Mouse (Mus musculus) kidney, embryonic 16.5 days (tissue): ENCODE measurements around the gene Ece1. TPM values are rescaled to one million over a fixed set of nuclear protein-coding genes. Genes with fewer than 3 reads are reported as not detected.

Experiments
- ATAC-seq: fragments of 200-750 bp; cut with Nextera tagmentation; 2 replicates; pipeline ENCODE4 v1.8.0; 2017; ENCODE audit warnings: moderate TSS enrichment; ENCODE audit not compliant: low FRiP score, low TSS enrichment
- H3K27ac ChIP-seq: fragments of 300-500 bp; sonication (generic); 2 replicates; pipeline ENCODE4 v1.5.1; 2014; ENCODE audit warnings: low read length
- H3K27me3 ChIP-seq: fragments of 300-500 bp; sonication (generic); 2 replicates; pipeline ENCODE4 v1.6.1; 2014; ENCODE audit warnings: low read length, control low read depth, mixed read lengths; ENCODE audit not compliant: insufficient read depth
- H3K36me3 ChIP-seq: fragments of 300-500 bp; sonication (generic); 2 replicates; pipeline ENCODE4 v1.6.1; 2014; ENCODE audit warnings: low read length, control low read depth, mixed read lengths; ENCODE audit not compliant: insufficient read depth
- H3K4me1 ChIP-seq: fragments of 300-500 bp; sonication (generic); 2 replicates; pipeline ENCODE4 v1.6.1; 2014; ENCODE audit warnings: low read length, control low read depth, mixed read lengths; ENCODE audit not compliant: insufficient read depth
- H3K4me2 ChIP-seq: fragments of 300-500 bp; sonication (generic); replicated peaks from 2 replicates; pipeline ENCODE4 v1.6.1; 2014; ENCODE audit warnings: low read depth, low read length
- H3K4me3 ChIP-seq: fragments of 300-500 bp; sonication (generic); 2 replicates; pipeline ENCODE4 v1.5.1; 2014; ENCODE audit warnings: mild to moderate bottlenecking, low read length
- H3K9ac ChIP-seq: fragments of 300-500 bp; sonication (generic); replicated peaks from 2 replicates; pipeline ENCODE4 v1.6.1; 2014; ENCODE audit warnings: low read length
- H3K9me3 ChIP-seq: fragments of 300-500 bp; sonication (generic); 2 replicates; pipeline ENCODE4 v1.6.1; 2016; ENCODE audit warnings: low read length, control low read depth
- WGBS: fragments of 180-500 bp; shearing (Covaris S2); extraction: QIAGEN DNeasy Blood & Tissue Kit; methylation state at CpG from one replicate; pipeline ENCODE4 v1.1.7; 2014; 5-methylcytosine and 5-hydroxymethylcytosine counted together
- polyA plus RNA-seq: library from polyadenylated mRNA; unstranded; fragments of >200 nt; fragmentation: Nextera tagmentation; extraction: Ambion mirVana; gene quantifications from 2 replicates; pipeline ENCODE4 v1.2.1, GENCODE M21; 2015

Gene Ece1
- polyA plus RNA-seq, 1 experiment from 2014 or later = 55.5 TPM

DNA sequence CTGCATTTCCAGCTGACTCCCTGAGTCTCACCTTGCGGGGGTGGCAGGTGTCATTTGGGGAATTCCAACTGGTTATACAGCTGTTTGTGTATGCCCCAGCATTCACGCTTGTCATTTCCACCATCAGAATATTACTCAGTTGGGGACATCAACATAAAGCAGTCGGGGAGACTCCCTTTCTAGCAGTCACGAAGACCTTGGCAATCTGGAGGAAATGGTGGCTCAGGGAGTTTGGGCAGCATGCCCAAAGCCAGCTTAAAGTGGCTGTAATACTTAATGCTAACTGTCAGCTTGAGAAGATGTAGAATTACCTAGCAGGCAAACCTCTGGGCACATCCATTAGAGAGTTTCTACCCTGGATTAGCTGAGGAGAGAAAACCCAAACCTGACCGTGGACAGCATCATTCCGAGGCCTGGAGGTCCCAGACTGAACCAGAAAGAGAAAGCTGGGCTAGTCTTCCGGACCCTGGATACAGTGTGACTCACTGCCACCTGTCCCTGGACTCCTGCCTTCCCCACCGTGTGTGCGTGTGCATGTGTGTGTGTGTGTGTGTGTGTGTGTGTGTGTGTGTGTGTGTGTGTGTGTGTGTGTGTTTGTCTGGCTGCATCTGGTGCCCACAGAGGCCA is 13.5 kb downstream of the Ece1 start:
- peaks cover 27% of the 10 kb centered on the region for H3K4me1 ChIP-seq
- H3K27me3 ChIP-seq = no peaks in the 10 kb centered on the region
- no peak overlapping the region for H3K4me3 ChIP-seq
- H3K36me3 ChIP-seq = no peaks in the 10 kb centered on the region
- no peak for ATAC-seq
- WGBS = 77% methylated on average over 9 of the region's 9 CpGs
- H3K4me2 ChIP-seq = no peak overlapping the region
- H3K27ac ChIP-seq = no peak overlapping the region
- H3K9ac ChIP-seq = no peak overlapping the region
- no peaks in the 10 kb centered on the region for H3K9me3 ChIP-seq

DNA sequence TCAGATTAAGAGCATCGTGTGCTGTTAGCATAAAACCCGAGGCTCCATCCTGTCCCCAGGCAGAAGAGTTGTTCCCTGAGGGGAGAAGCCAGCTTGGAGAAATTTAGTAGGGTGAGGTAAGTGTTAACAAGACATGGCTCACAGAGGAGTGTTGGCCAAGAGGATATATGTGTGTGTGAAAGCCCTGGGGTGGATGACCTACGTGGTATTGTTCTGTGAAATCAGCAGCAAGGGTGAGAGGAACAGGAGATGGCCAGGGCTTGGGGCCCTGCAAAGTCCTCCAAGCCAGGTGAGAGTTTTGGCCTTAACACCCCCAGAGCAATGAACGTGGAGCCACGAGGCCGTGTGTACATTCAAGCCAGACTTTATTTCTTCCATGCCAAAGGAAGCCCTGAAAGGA is 14.8 kb downstream of the Ece1 start:
- Histone ChIP-seq H3K4me3 (no peak overlapping the region), H3K27me3 (no peaks in the 10 kb centered on the region), H3K36me3 (no peaks in the 10 kb centered on the region), H3K9me3 (no peaks in the 10 kb centered on the region), H3K9ac (no peak overlapping the region), H3K4me2 (no peak overlapping the region), H3K4me1 (peaks cover 27% of the 10 kb centered on the region), H3K27ac (no peak overlapping the region)
- no peak for ATAC-seq
- 43% methylated on average over 6 of the region's 6 CpGs for WGBS

- 19% methylated on average over 3 of the region's 4 CpGs for WGBS
- no peak overlapping the region for H3K27ac ChIP-seq
- no peak overlapping the region for H3K4me3 ChIP-seq
- peaks cover 27% of the 10 kb centered on the region for H3K4me1 ChIP-seq
- no peaks in the 10 kb centered on the region for H3K36me3 ChIP-seq
- no peaks in the 10 kb centered on the region for H3K27me3 ChIP-seq
- H3K4me2 ChIP-seq = no peak overlapping the region
- no peak overlapping the region for H3K9ac ChIP-seq
- no peak for ATAC-seq
- H3K9me3 ChIP-seq = no peaks in the 10 kb centered on the region
Measured at GRCm38 (mm10) chr4:137877432-137877881, 15.4 kb downstream of the Ece1 start.

DNA sequence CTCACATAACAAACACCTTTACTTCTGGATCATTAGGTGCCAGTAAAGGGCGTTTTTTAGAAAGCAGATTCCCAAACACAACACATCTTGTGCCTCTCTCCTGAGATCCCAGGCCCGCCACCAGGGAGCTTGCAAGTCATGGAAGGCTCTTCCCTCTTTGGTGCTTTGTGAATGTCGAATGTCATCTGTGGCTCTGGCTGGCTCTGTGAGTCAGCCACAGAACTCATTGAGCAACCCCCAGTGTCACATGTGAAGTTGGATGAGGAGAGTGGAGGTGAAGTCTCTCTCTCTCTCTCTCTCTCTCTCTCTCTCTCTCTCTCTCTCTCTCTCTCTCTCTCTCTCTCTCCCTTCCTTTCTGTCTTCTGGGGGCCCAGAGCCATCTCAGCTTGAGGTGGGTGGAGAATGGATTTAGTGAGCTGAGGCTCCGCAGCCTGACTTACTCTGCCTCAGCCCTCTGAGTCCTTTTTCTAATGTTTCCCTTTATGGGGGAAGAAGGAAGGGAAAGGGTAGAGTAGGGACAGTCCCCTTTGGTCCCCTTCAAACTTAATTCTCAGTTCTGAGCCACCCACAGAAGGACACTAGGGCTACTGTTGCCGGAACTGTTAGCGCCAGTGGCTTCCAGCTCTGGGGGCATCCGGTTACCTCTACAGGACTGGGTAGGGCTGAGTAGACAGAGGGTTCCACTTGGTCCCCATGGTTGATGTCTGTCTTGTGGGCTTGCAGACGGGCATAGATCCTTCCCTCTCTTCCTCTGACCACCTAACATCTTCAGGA is 17.5 kb downstream of the Ece1 start:
- H3K9ac ChIP-seq = no peak overlapping the region
- no peaks in the 10 kb centered on the region for H3K36me3 ChIP-seq
- H3K4me2 ChIP-seq = no peak overlapping the region
- H3K27me3 ChIP-seq = no peaks in the 10 kb centered on the region
- WGBS = 83% methylated on average over 8 of the region's 8 CpGs
- no peak overlapping the region for H3K27ac ChIP-seq
- H3K4me3 ChIP-seq = no peak overlapping the region
- no peaks in the 10 kb centered on the region for H3K9me3 ChIP-seq
- ATAC-seq = no peak
- peaks cover 25% of the 10 kb centered on the region for H3K4me1 ChIP-seq

DNA sequence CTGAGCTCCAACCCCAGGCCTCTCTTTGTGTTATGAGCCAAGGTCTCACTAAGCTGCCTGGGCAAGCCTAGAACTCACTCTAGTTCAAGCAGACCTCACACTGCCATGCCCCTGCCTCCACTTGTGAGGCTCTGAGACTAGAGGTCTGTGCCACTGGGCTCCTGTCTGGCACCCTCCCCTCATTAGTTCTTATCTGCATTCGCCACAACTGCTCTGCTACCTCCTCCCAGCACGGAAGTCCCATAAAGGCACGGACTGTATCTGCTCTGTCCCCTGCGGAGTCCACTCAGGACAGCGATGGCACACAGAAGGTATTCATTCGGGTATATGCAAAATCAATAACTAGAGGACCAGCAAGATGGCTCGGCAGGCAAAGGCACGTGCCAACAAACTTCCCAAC is 19.4 kb downstream of the Ece1 start:
- no peak for ATAC-seq
- H3K27ac ChIP-seq = no peak overlapping the region
- WGBS = 92% methylated on average over 8 of the region's 8 CpGs
- no peak overlapping the region for H3K4me3 ChIP-seq
- no peaks in the 10 kb centered on the region for H3K9me3 ChIP-seq
- no peaks in the 10 kb centered on the region for H3K36me3 ChIP-seq
- no peak overlapping the region for H3K4me2 ChIP-seq
- no peak overlapping the region for H3K9ac ChIP-seq
- no peaks in the 10 kb centered on the region for H3K27me3 ChIP-seq
- peaks cover 18% of the 10 kb centered on the region for H3K4me1 ChIP-seq

- no peaks in the 10 kb centered on the region for H3K36me3 ChIP-seq
- H3K4me1 ChIP-seq = peaks cover 10% of the 10 kb centered on the region
- no peaks in the 10 kb centered on the region for H3K27me3 ChIP-seq
- no peak overlapping the region for H3K4me3 ChIP-seq
- ATAC-seq = no peak
- 49% methylated on average over 9 of the region's 9 CpGs for WGBS
- H3K27ac ChIP-seq = no peak overlapping the region
- no peak overlapping the region for H3K4me2 ChIP-seq
- H3K9ac ChIP-seq = no peak overlapping the region
- no peaks in the 10 kb centered on the region for H3K9me3 ChIP-seq
Measured at GRCm38 (mm10) chr4:137882663-137883062, 20.6 kb downstream of the Ece1 start.

- no peak overlapping the region for H3K27ac ChIP-seq
- ATAC-seq = no peak
- H3K36me3 ChIP-seq = no peaks in the 10 kb centered on the region
- H3K9me3 ChIP-seq = no peaks in the 10 kb centered on the region
- no peak overlapping the region for H3K9ac ChIP-seq
- WGBS = 75% methylated on average over 8 of the region's 8 CpGs
- H3K4me2 ChIP-seq = no peak overlapping the region
- no peaks in the 10 kb centered on the region for H3K27me3 ChIP-seq
- H3K4me3 ChIP-seq = no peak overlapping the region
- H3K4me1 ChIP-seq = peaks cover 10% of the 10 kb centered on the region
Measured at GRCm38 (mm10) chr4:137883513-137884150, 21.6 kb downstream of the Ece1 start.

- Histone ChIP-seq H3K4me1 (peaks cover 16% of the 10 kb centered on the region), H3K27me3 (no peaks in the 10 kb centered on the region), H3K36me3 (no peaks in the 10 kb centered on the region), H3K9ac (no peak overlapping the region), H3K9me3 (no peaks in the 10 kb centered on the region), H3K4me2 (no peak overlapping the region), H3K4me3 (no peak overlapping the region), H3K27ac (no peak overlapping the region)
- ATAC-seq = no peak
- WGBS = 82% methylated on average over 10 of the region's 10 CpGs
Measured at GRCm38 (mm10) chr4:137887337-137887992, 25.4 kb downstream of the Ece1 start.

GRCm38 (mm10) chr4:137887993-137888388 is 26.0 kb downstream of the Ece1 start:
- ATAC-seq = no peak
- Histone ChIP-seq H3K9me3 (no peaks in the 10 kb centered on the region), H3K4me2 (no peak overlapping the region), H3K27ac (no peak overlapping the region), H3K4me1 (peaks cover 16% of the 10 kb centered on the region), H3K36me3 (no peaks in the 10 kb centered on the region), H3K27me3 (no peaks in the 10 kb centered on the region), H3K4me3 (no peak overlapping the region), H3K9ac (no peak overlapping the region)
- 54% methylated on average over 8 of the region's 8 CpGs for WGBS
